Comparison of ENCODE assay signal across 8 mouse cellular contexts in genomic region chr11:88158842-88159246, GRCm38 (mm10). TPM values are rescaled to one million over a fixed set of nuclear protein-coding genes. Genes with fewer than 3 reads are reported as not detected.
DNase-seq lines count a peak whose midpoint lies in the region; ATAC-seq and TF ChIP-seq lines count a peak whose summit lies in the region.

No protein-coding gene starts in this region.

- WGBS in forebrain, embryonic 12.5 days = 84% methylated on average over 5 of the region's 5 CpGs
- WGBS in forebrain, postnatal 0 days = 60% methylated on average over 5 of the region's 5 CpGs
- WGBS in intestine, embryonic 16.5 days = 51% methylated on average over 5 of the region's 5 CpGs
- WGBS in neural tube, embryonic 15.5 days = 68% methylated on average over 5 of the region's 5 CpGs

- intact Hi-C loops in gastrocnemius, postnatal 36 days (cut with DNase I) = loop anchor here (5.0 kb wide), 1 partner anchor 42 kb away; no protein-coding TSS in a partner anchor

- H3K9ac ChIP-seq in forebrain, embryonic 12.5 days = no peak overlapping the region
- no peak overlapping the region for H3K9ac ChIP-seq in forebrain, postnatal 0 days
- no peak overlapping the region for H3K9ac ChIP-seq in intestine, embryonic 16.5 days (ENCODE audit: low read depth, low read length)
- H3K9ac ChIP-seq in neural tube, embryonic 15.5 days (replicated peaks) = no peak overlapping the region

- H3K36me3 ChIP-seq in forebrain, embryonic 12.5 days (replicated peaks) = no peaks in the 10 kb centered on the region
- H3K36me3 ChIP-seq in forebrain, postnatal 0 days (ENCODE audit: insufficient read depth) = no peaks in the 10 kb centered on the region
- no peaks in the 10 kb centered on the region for H3K36me3 ChIP-seq in intestine, embryonic 16.5 days (ENCODE audit: control insufficient read depth, insufficient read depth, low read length)
- H3K36me3 ChIP-seq in neural tube, embryonic 15.5 days = no peaks in the 10 kb centered on the region

- no peak overlapping the region for H3K4me2 ChIP-seq in forebrain, embryonic 12.5 days
- H3K4me2 ChIP-seq in forebrain, postnatal 0 days (ENCODE audit: low read depth) = no peak overlapping the region
- H3K4me2 ChIP-seq in intestine, embryonic 16.5 days (ENCODE audit: low read depth, low read length) = no peak overlapping the region
- H3K4me2 ChIP-seq in neural tube, embryonic 15.5 days = no peak overlapping the region

- no peak overlapping the region for H3K4me3 ChIP-seq in forebrain, embryonic 12.5 days (replicated peaks)
- no peak overlapping the region for H3K4me3 ChIP-seq in forebrain, postnatal 0 days (ENCODE audit: low read depth, low read length)
- H3K4me3 ChIP-seq in intestine, embryonic 16.5 days (ENCODE audit: low read length) = no peak overlapping the region
- no peak overlapping the region for H3K4me3 ChIP-seq in neural tube, embryonic 15.5 days (replicated peaks)

- peaks cover 68% of the 10 kb centered on the region for H3K4me1 ChIP-seq in forebrain, embryonic 12.5 days
- 0 out of 2 replicates have a peak, but pooled peaks cover 3% of the 10 kb centered on the region for H3K4me1 ChIP-seq in forebrain, postnatal 0 days (ENCODE audit: insufficient read depth)
- peaks cover 69% of the 10 kb centered on the region for H3K4me1 ChIP-seq in intestine, embryonic 16.5 days (ENCODE audit: control insufficient read depth, insufficient read depth, low read length)
- peaks cover 70% of the 10 kb centered on the region for H3K4me1 ChIP-seq in neural tube, embryonic 15.5 days

- 0 out of 2 replicates have a peak overlapping the region, but pooled peaks have one; percentile 42 for H3K27ac ChIP-seq in forebrain, embryonic 12.5 days
- H3K27ac ChIP-seq in forebrain, postnatal 0 days (ENCODE audit: low read depth, low read length) = no peak overlapping the region
- peak overlapping the region; percentile 94 for H3K27ac ChIP-seq in intestine, embryonic 16.5 days (ENCODE audit: low read length)
- H3K27ac ChIP-seq in neural tube, embryonic 15.5 days (replicated peaks) = peak overlapping the region; percentile 75

- ATAC-seq in forebrain, embryonic 12.5 days (ENCODE audit: low FRiP score) = no peak
- ATAC-seq in forebrain, postnatal 0 days = no peak
- peak; percentile 27 for ATAC-seq in intestine, embryonic 16.5 days
- ATAC-seq in neural tube, embryonic 15.5 days (ENCODE audit: low FRiP score) = no peak

- no peak for TF ChIP-seq CTCF in forebrain, postnatal 0 days (IDR thresholded peaks at IDR 0.05; ENCODE audit: low read depth)

- H3K9me3 ChIP-seq in forebrain, embryonic 12.5 days = no peaks in the 10 kb centered on the region
- H3K9me3 ChIP-seq in forebrain, postnatal 0 days (ENCODE audit: low read length) = no peaks in the 10 kb centered on the region
- no peaks in the 10 kb centered on the region for H3K9me3 ChIP-seq in intestine, embryonic 16.5 days (ENCODE audit: control insufficient read depth, low read length)
- H3K9me3 ChIP-seq in neural tube, embryonic 15.5 days (replicated peaks) = no peaks in the 10 kb centered on the region

- H3K27me3 ChIP-seq in forebrain, embryonic 12.5 days = no peaks in the 10 kb centered on the region; the same call in 1 of the 2 replicates
- H3K27me3 ChIP-seq in forebrain, postnatal 0 days (ENCODE audit: insufficient read depth, low read length) = no peaks in the 10 kb centered on the region
- no peaks in the 10 kb centered on the region for H3K27me3 ChIP-seq in intestine, embryonic 16.5 days (replicated peaks; ENCODE audit: control insufficient read depth, insufficient read depth, low read length)
- H3K27me3 ChIP-seq in neural tube, embryonic 15.5 days (replicated peaks) = no peaks in the 10 kb centered on the region

- no peak for DNase-seq in forebrain, postnatal 0 days
- peak; percentile 69 for DNase-seq in adrenal gland, postnatal 14 days
- peak; percentile 73 to 76 for DNase-seq in gastrocnemius, postnatal 36 days
- no peak for DNase-seq in right cerebral cortex, postnatal 4 days
- DNase-seq in embryo, embryonic 11 days = no peak

RNA-seq across cellular contexts. Expression of gene Mrps23, which starts 45.3 kb away (rescaled TPM):
- 62.0 and 67.5 TPM in 2 replicates for polyA plus RNA-seq in forebrain, embryonic 12.5 days (2016; fragmentation: Nextera tagmentation; extraction: Ambion mirVana)
- 39.0 and 57.5 TPM in 2 replicates for total RNA-seq in forebrain, postnatal 0 days (2014; rRNA removed)
- polyA plus RNA-seq in forebrain, postnatal 0 days (2015; fragmentation: Nextera tagmentation; extraction: Ambion mirVana) = 70.7 and 71.5 TPM in 2 replicates
- total RNA-seq in adrenal gland, postnatal 14 days (2021) = 173 and 176 TPM in 2 replicates
- 100 to 1,000 TPM; 123 to 140 TPM for total RNA-seq in gastrocnemius, postnatal 36 days (2021)
- polyA plus RNA-seq in intestine, embryonic 16.5 days (2015; fragmentation: Nextera tagmentation; extraction: Ambion mirVana) = 56.3 and 63.9 TPM in 2 replicates
- polyA plus RNA-seq in neural tube, embryonic 15.5 days (2015; fragmentation: Nextera tagmentation; extraction: Ambion mirVana) = 64.9 and 66.2 TPM in 2 replicates

Comparison
In these comparisons a context has a peak if more than half of its experiments do, and no peak if none do; other contexts are left out.
1. DNase-seq: peak in adrenal gland, postnatal 14 days (single experiment) and gastrocnemius, postnatal 36 days (2 of 2); none in forebrain, postnatal 0 days (single experiment), right cerebral cortex, postnatal 4 days (single experiment) and embryo, embryonic 11 days (single experiment).